Mouse (Mus musculus): ENCODE data around the gene Mindy3.

DNA sequence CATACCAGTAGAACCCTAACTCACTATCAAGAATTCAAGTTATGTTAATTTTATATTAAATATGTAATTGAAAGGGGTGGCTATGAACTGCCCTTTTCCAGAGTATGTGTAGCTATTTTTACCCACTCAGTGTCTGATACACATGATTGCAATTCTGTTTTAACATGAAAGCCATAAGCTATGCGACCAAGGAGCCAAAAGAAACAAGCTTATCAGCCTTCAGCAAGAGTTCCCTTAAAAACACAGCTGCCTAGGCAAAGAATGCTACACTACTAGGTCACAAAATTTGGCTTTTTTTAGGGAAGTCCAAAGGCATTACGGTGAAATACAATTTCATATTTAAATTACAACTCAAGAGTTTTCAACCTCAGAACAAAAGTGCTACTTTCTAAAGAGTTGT, 70.4 kb downstream of the Mindy3 start:
- no peak for TF ChIP-seq CTCF (IDR thresholded peaks at IDR 0.05; ENCODE audit: low read depth, low read length)
- no peak for TF ChIP-seq POLR2A (IDR thresholded peaks at IDR 0.05; ENCODE audit: insufficient read depth, low read length)
- TF ChIP-seq EP300 (IDR thresholded peaks at IDR 0.05; ENCODE audit: insufficient read depth, low read depth, low read length): no peak
